Mouse (Mus musculus) limb, embryonic 14.5 days (tissue): ENCODE data around the gene Ube2h. TPM values are rescaled to one million over a fixed set of nuclear protein-coding genes. Genes with fewer than 3 reads are reported as not detected.
A peak's percentile ranks its signal among the peaks of the same experiment; 100 is the strongest.

Source experiments
- ATAC-seq: fragments of 200-750 bp; cut with Nextera tagmentation; 2 replicates; pipeline ENCODE4 v1.8.0; 2017; ENCODE audit warnings: low read depth, moderate number of reproducible peaks, moderate TSS enrichment; ENCODE audit not compliant: low FRiP score
- DNase-seq: peaks from one replicate; pipeline ENCODE4 v3.0.0-alpha.2; 2015; ENCODE audit warnings: low spot score
- H3K27ac ChIP-seq: fragments of 300-500 bp; sonication (generic); replicated peaks from 2 replicates; pipeline ENCODE4 v1.5.1; 2014; ENCODE audit warnings: low read depth, mild to moderate bottlenecking, low read length, moderate library complexity, mixed read lengths
- H3K27me3 ChIP-seq: fragments of 300-500 bp; sonication (generic); 2 replicates; pipeline ENCODE4 v1.6.1; 2014; ENCODE audit warnings: low read length, mixed read lengths; ENCODE audit not compliant: control insufficient read depth, insufficient read depth
- H3K36me3 ChIP-seq: fragments of 300-500 bp; sonication (generic); 2 replicates; pipeline ENCODE4 v1.6.1; 2014; ENCODE audit warnings: mild to moderate bottlenecking, low read length, moderate library complexity, mixed read lengths; ENCODE audit not compliant: control insufficient read depth, insufficient read depth
- H3K4me1 ChIP-seq: fragments of 300-500 bp; sonication (generic); 2 replicates; pipeline ENCODE4 v1.6.1; 2014; ENCODE audit warnings: antibody characterized with exemption, low read length, mixed read lengths; ENCODE audit not compliant: control insufficient read depth, insufficient read depth
- H3K4me2 ChIP-seq: fragments of 300-500 bp; sonication (generic); replicated peaks from 2 replicates; pipeline ENCODE4 v1.6.1; 2014; ENCODE audit warnings: low read depth, mild to moderate bottlenecking, low read length, moderate library complexity; ENCODE audit not compliant: severe bottlenecking
- H3K4me3 ChIP-seq: fragments of 300-500 bp; sonication (generic); replicated peaks from 2 replicates; pipeline ENCODE4 v1.5.1; 2014; ENCODE audit warnings: low read length
- H3K9ac ChIP-seq: fragments of 300-500 bp; sonication (generic); 2 replicates; pipeline ENCODE4 v1.6.1; 2014; ENCODE audit warnings: mild to moderate bottlenecking, low read depth, low read length, moderate library complexity; ENCODE audit not compliant: severe bottlenecking
- H3K9me3 ChIP-seq: fragments of 300-500 bp; sonication (generic); 2 replicates; pipeline ENCODE4 v1.6.1; 2016; ENCODE audit warnings: low read length; ENCODE audit not compliant: control insufficient read depth
- POLR2A ChIP-seq: fragments of 200-500 bp; IDR thresholded peaks from 2 replicates; pipeline ENCODE4 v1.8.0; 2012; ENCODE audit warnings: inconsistent platforms, mild to moderate bottlenecking, moderate library complexity, borderline replicate concordance; ENCODE audit not compliant: insufficient read depth, insufficient read length; ENCODE audit errors: extremely low read depth
- WGBS: fragments of 180-500 bp; shearing (Covaris S2); extraction: QIAGEN DNeasy Blood & Tissue Kit; methylation state at CpG from one replicate; pipeline ENCODE4 v1.1.7; 2014; 5-methylcytosine and 5-hydroxymethylcytosine counted together
- polyA plus RNA-seq, 2 experiments: library from polyadenylated mRNA; depleted of rRNA in 1 of 2; stranded (reverse) in 1 of 2; unstranded in 1 of 2; fragments of >200 nt; fragmentation: Nextera tagmentation in 1 of 2; extraction: Ambion mirVana in 1 of 2; gene quantifications; 2 replicates each; pipeline versions ENCODE4 v1.2.1 to v1.2.3; 2012 to 2014

Gene Ube2h
- polyA plus RNA-seq, 2 experiments: 43.0 to 50.1 TPM

GRCm38 (mm10) chr6:30180321-30180720 is 124.0 kb downstream of the Ube2h start:
- no peak overlapping the region for H3K4me3 ChIP-seq
- H3K36me3 ChIP-seq: no peaks in the 10 kb centered on the region
- DNase-seq (no peak), ATAC-seq (no peak)
- H3K4me2 ChIP-seq: no peak overlapping the region
- TF ChIP-seq POLR2A: no peak
- H3K9me3 ChIP-seq: peaks cover 4% of the 10 kb centered on the region; the same call in 1 of the 2 replicates
- H3K27me3 ChIP-seq: peaks cover 60% of the 10 kb centered on the region
- no peak overlapping the region for H3K9ac ChIP-seq
- WGBS: 15% methylated on average over 2 of the region's 2 CpGs
- H3K4me1 ChIP-seq: peaks cover 18% of the 10 kb centered on the region; the same call in 1 of the 2 replicates
- no peak overlapping the region for H3K27ac ChIP-seq

GRCm38 (mm10) chr6:30179046-30179445 is 125.3 kb downstream of the Ube2h start:
- WGBS: 13% methylated on average over 11 of the region's 11 CpGs
- Histone ChIP-seq H3K4me2 (no peak overlapping the region), H3K4me1 (peaks cover 24% of the 10 kb centered on the region), H3K36me3 (no peaks in the 10 kb centered on the region), H3K4me3 (no peak overlapping the region), H3K27me3 (peaks cover 72% of the 10 kb centered on the region), H3K27ac (no peak overlapping the region), H3K9me3 (peaks cover 4% of the 10 kb centered on the region; the same call in 1 of the 2 replicates), H3K9ac (no peak overlapping the region)
- no peak for DNase-seq
- no peak for TF ChIP-seq POLR2A
- no peak for ATAC-seq

GRCm38 (mm10) chr6:30178023-30178639 is 126.2 kb downstream of the Ube2h start:
- Histone ChIP-seq H3K4me2 (no peak overlapping the region), H3K36me3 (no peaks in the 10 kb centered on the region), H3K27ac (no peak overlapping the region), H3K9ac (no peak overlapping the region), H3K27me3 (peaks cover 81% of the 10 kb centered on the region), H3K4me3 (peak overlapping the region; percentile 3; the same call in 1 of the 2 replicates), H3K4me1 (peaks cover 28% of the 10 kb centered on the region), H3K9me3 (peaks cover 4% of the 10 kb centered on the region; the same call in 1 of the 2 replicates)
- TF ChIP-seq POLR2A: no peak
- WGBS: 1% methylated on average over 27 of the region's 27 CpGs
- ATAC-seq (no peak), DNase-seq (no peak)

- no peak overlapping the region for H3K4me3 ChIP-seq
- H3K4me1 ChIP-seq: peaks cover 28% of the 10 kb centered on the region
- TF ChIP-seq POLR2A: no peak
- no peak overlapping the region for H3K4me2 ChIP-seq
- DNase-seq (no peak), ATAC-seq (no peak)
- peaks cover 90% of the 10 kb centered on the region for H3K27me3 ChIP-seq
- peaks cover 4% of the 10 kb centered on the region; the same call in 1 of the 2 replicates for H3K9me3 ChIP-seq
- H3K9ac ChIP-seq: no peak overlapping the region
- 4% methylated on average over 14 of the region's 14 CpGs for WGBS
- no peak overlapping the region for H3K27ac ChIP-seq
- H3K36me3 ChIP-seq: no peaks in the 10 kb centered on the region
Measured at GRCm38 (mm10) chr6:30177305-30177704, 127.0 kb downstream of the Ube2h start.

GRCm38 (mm10) chr6:30176496-30176895 is 127.8 kb downstream of the Ube2h start:
- Histone ChIP-seq H3K27ac (no peak overlapping the region), H3K4me2 (no peak overlapping the region), H3K27me3 (peaks cover 96% of the 10 kb centered on the region), H3K4me3 (no peak overlapping the region), H3K9ac (no peak overlapping the region), H3K36me3 (no peaks in the 10 kb centered on the region), H3K9me3 (peaks cover 4% of the 10 kb centered on the region; the same call in 1 of the 2 replicates), H3K4me1 (peaks cover 28% of the 10 kb centered on the region)
- no peak for ATAC-seq
- no peak for TF ChIP-seq POLR2A
- WGBS: 7% methylated on average over 12 of the region's 12 CpGs
- no peak for DNase-seq
